Mouse (Mus musculus) megakaryocyte, adult 5-6 weeks (primary cell): ENCODE data around the gene Zfp799. TPM values are rescaled to one million over a fixed set of nuclear protein-coding genes. Genes with fewer than 3 reads are reported as not detected.
A peak's percentile ranks its signal among the peaks of the same experiment; 100 is the strongest.

ENCODE experiments used
- ATAC-seq: 2 replicates; pipeline ENCODE4 v1.8.0; 2016; ENCODE audit warnings: mild to moderate bottlenecking, inconsistent platforms; ENCODE audit not compliant: poor library complexity, severe bottlenecking
- total RNA-seq, 2 experiments: library from RNA; stranded (forward) in 1 of 2; stranded (reverse) in 1 of 2; fragments of 153-499, 151-499 nt in 1 of 2; fragments of 221-1000, 200-1000 nt in 1 of 2; gene quantifications; 2 replicates each; pipeline versions ENCODE4 v1.2.3 to v1.2.4; 2015 to 2017

Gene Zfp799
- total RNA-seq (2015) (2.4 and 3.2 TPM in 2 replicates), total RNA-seq (2017) (2.6 and 3.3 TPM in 2 replicates)

- peak; percentile 99 for ATAC-seq
These were observed at the start of gene Zfp799 for GRCm38 (mm10) chr17:32829540-32830417. Zfp799 (minus strand) TSS chr17:32830261.

- no peak for ATAC-seq
These were observed 48.7 kb upstream of the Zfp799 start for GRCm38 (mm10) chr17:32878773-32879172.

GRCm38 (mm10) chr17:32877471-32878171 is 47.6 kb upstream of the Zfp799 start:
- no peak for ATAC-seq

- no peak for ATAC-seq
These were observed 42.6 kb upstream of the Zfp799 start for GRCm38 (mm10) chr17:32872696-32873095.

- ATAC-seq = no peak
These were observed 42.0 kb upstream of the Zfp799 start for GRCm38 (mm10) chr17:32872091-32872490.

- no peak for ATAC-seq
These were observed 41.4 kb upstream of the Zfp799 start for GRCm38 (mm10) chr17:32871483-32871882.

GRCm38 (mm10) chr17:32867266-32867665 is 37.2 kb upstream of the Zfp799 start:
- peak; percentile 56 for ATAC-seq

- peak; percentile 49; the same call in 1 of the 2 replicates for ATAC-seq
These were observed 26.7 kb upstream of the Zfp799 start for GRCm38 (mm10) chr17:32856713-32857112.

- ATAC-seq = no peak
These were observed 21.5 kb upstream of the Zfp799 start for GRCm38 (mm10) chr17:32851581-32851980.

GRCm38 (mm10) chr17:32841388-32841787 is 11.3 kb upstream of the Zfp799 start:
- ATAC-seq = no peak

GRCm38 (mm10) chr17:32839083-32839802 is 9.2 kb upstream of the Zfp799 start:
- ATAC-seq = no peak

GRCm38 (mm10) chr17:32830418-32830782 is 339 bp upstream of the Zfp799 start:
- ATAC-seq = no peak

GRCm38 (mm10) chr17:32816074-32816784 is 13.8 kb downstream of the Zfp799 start:
- no peak for ATAC-seq

GRCm38 (mm10) chr17:32814136-32814535 is 15.9 kb downstream of the Zfp799 start:
- ATAC-seq = no peak

GRCm38 (mm10) chr17:32810648-32811047 is 19.4 kb downstream of the Zfp799 start:
- ATAC-seq = no peak

GRCm38 (mm10) chr17:32809544-32810374 is 20.3 kb downstream of the Zfp799 start, which contains the start of gene Zfp811:
Zfp811 (minus strand) TSS chr17:32809931.
- ATAC-seq = no peak

GRCm38 (mm10) chr17:32808921-32809320 is 21.1 kb downstream of the Zfp799 start:
- no peak for ATAC-seq

- no peak for ATAC-seq
These were observed 40.8 kb downstream of the Zfp799 start for GRCm38 (mm10) chr17:32789244-32789643.

GRCm38 (mm10) chr17:32788576-32788975 is 41.5 kb downstream of the Zfp799 start:
- no peak for ATAC-seq
